Mouse (Mus musculus) lung, postnatal 10 days (tissue): ENCODE results near the gene Zfand2a.

ENCODE experiments used
- DNase-seq: peaks from one replicate; pipeline ENCODE4 v3.0.0; 2021

Gene Zfand2a

GRCm38 (mm10) chr5:139464874-139465273, 19.5 kb downstream of the Zfand2a start:
- DNase-seq: no peak

- DNase-seq: peak; percentile 99
Measured at GRCm38 (mm10) chr5:139460384-139461067, 23.8 kb downstream of the Zfand2a start, which contains the start of gene 3110082I17Rik. Gene 3110082I17Rik, minus strand, starts transcription at chr5:139460527.

GRCm38 (mm10) chr5:139459938-139460337, 24.4 kb downstream of the Zfand2a start:
- DNase-seq: no peak

GRCm38 (mm10) chr5:139457241-139457640, 27.1 kb downstream of the Zfand2a start:
- no peak for DNase-seq

GRCm38 (mm10) chr5:139455166-139455565, 29.2 kb downstream of the Zfand2a start:
- DNase-seq: no peak

- DNase-seq: no peak
Measured at GRCm38 (mm10) chr5:139453031-139453430, 31.3 kb downstream of the Zfand2a start.

- peak; percentile 36 for DNase-seq
Measured at GRCm38 (mm10) chr5:139449926-139450325, 34.4 kb downstream of the Zfand2a start.

- DNase-seq: peak; percentile 84
Measured at GRCm38 (mm10) chr5:139449161-139449791, 35.1 kb downstream of the Zfand2a start.

GRCm38 (mm10) chr5:139448025-139448424, 36.3 kb downstream of the Zfand2a start:
- DNase-seq: peak; percentile 34

GRCm38 (mm10) chr5:139445258-139445657, 39.1 kb downstream of the Zfand2a start:
- peak; percentile 61 for DNase-seq

GRCm38 (mm10) chr5:139442962-139443361, 41.4 kb downstream of the Zfand2a start:
- no peak for DNase-seq

GRCm38 (mm10) chr5:139442428-139442827, 41.9 kb downstream of the Zfand2a start:
- DNase-seq: no peak

- DNase-seq: no peak
Measured at GRCm38 (mm10) chr5:139441726-139442018, 42.7 kb downstream of the Zfand2a start.

- no peak for DNase-seq
Measured at GRCm38 (mm10) chr5:139440926-139441725, 43.2 kb downstream of the Zfand2a start.

GRCm38 (mm10) chr5:139440451-139440850, 43.9 kb downstream of the Zfand2a start:
- DNase-seq: no peak

- no peak for DNase-seq
Measured at GRCm38 (mm10) chr5:139438440-139438839, 45.9 kb downstream of the Zfand2a start.

- no peak for DNase-seq
Measured at GRCm38 (mm10) chr5:139437769-139438168, 46.6 kb downstream of the Zfand2a start.

- DNase-seq: peak; percentile 71
Measured at GRCm38 (mm10) chr5:139434940-139435339, 49.4 kb downstream of the Zfand2a start.

GRCm38 (mm10) chr5:139433842-139434568, 50.3 kb downstream of the Zfand2a start:
- no peak for DNase-seq

GRCm38 (mm10) chr5:139432747-139433508, 51.4 kb downstream of the Zfand2a start:
- peak; percentile 46 for DNase-seq

GRCm38 (mm10) chr5:139432333-139432732, 52.0 kb downstream of the Zfand2a start:
- DNase-seq: no peak

- no peak for DNase-seq
Measured at GRCm38 (mm10) chr5:139429818-139430341, 54.5 kb downstream of the Zfand2a start.
